Comparison of ENCODE assay signal across 8 mouse cellular contexts in genomic region chr5:108668387-108668932, GRCm38 (mm10). TPM values are rescaled to one million over a fixed set of nuclear protein-coding genes. Genes with fewer than 3 reads are reported as not detected.
DNase-seq lines count a peak whose midpoint lies in the region; ATAC-seq and TF ChIP-seq lines count a peak whose summit lies in the region.

No protein-coding gene starts in this region.

- H3K36me3 ChIP-seq in heart, postnatal 0 days (replicated peaks; ENCODE audit: control insufficient read depth, insufficient read depth, low read length), result peaks cover 10% of the 10 kb centered on the region; the same call in 1 of the 2 replicates
- H3K36me3 ChIP-seq in hindbrain, embryonic 14.5 days (replicated peaks; ENCODE audit: control insufficient read depth, insufficient read depth), result 0 out of 2 replicates have a peak, but pooled peaks cover 7% of the 10 kb centered on the region
- peaks cover 14% of the 10 kb centered on the region for H3K36me3 ChIP-seq in midbrain, embryonic 12.5 days

- H3K9ac ChIP-seq in heart, postnatal 0 days (replicated peaks; ENCODE audit: low read depth, low read length), result peak overlapping the region; percentile 69; the same call in 1 of the 2 replicates
- peak overlapping the region; percentile 75 for H3K9ac ChIP-seq in hindbrain, embryonic 14.5 days
- peak overlapping the region; percentile 74 for H3K9ac ChIP-seq in midbrain, embryonic 12.5 days (replicated peaks)

- H3K4me3 ChIP-seq in heart, postnatal 0 days (ENCODE audit: low read depth, low read length), result peak overlapping the region; percentile 55
- peak overlapping the region; percentile 44 for H3K4me3 ChIP-seq in hindbrain, embryonic 14.5 days (replicated peaks; ENCODE audit: low read length)
- peak overlapping the region; percentile 54 for H3K4me3 ChIP-seq in midbrain, embryonic 12.5 days

- ATAC-seq in heart, postnatal 0 days (ENCODE audit: insufficient read depth, low read depth), result no peak
- ATAC-seq in hindbrain, embryonic 14.5 days (ENCODE audit: low FRiP score), result no peak
- ATAC-seq in midbrain, embryonic 12.5 days (ENCODE audit: low FRiP score, low read depth), result no peak; the same call in 1 of the 2 replicates

- TF ChIP-seq EP300 in heart, postnatal 0 days (IDR thresholded peaks at IDR 0.05; ENCODE audit: low read depth), result no peak

- 0 out of 2 replicates have a peak, but pooled peaks cover 2% of the 10 kb centered on the region for H3K27me3 ChIP-seq in heart, postnatal 0 days (ENCODE audit: control insufficient read depth, insufficient read depth, low read length)
- no peaks in the 10 kb centered on the region for H3K27me3 ChIP-seq in hindbrain, embryonic 14.5 days (ENCODE audit: control insufficient read depth, insufficient read depth, low read length)
- H3K27me3 ChIP-seq in midbrain, embryonic 12.5 days, result no peaks in the 10 kb centered on the region; the same call in 1 of the 2 replicates

- H3K27ac ChIP-seq in heart, postnatal 0 days (ENCODE audit: low read depth), result peak overlapping the region; percentile 91
- peak overlapping the region; percentile 78 for H3K27ac ChIP-seq in hindbrain, embryonic 14.5 days
- 0 out of 2 replicates have a peak overlapping the region, but pooled peaks have one; percentile 85 for H3K27ac ChIP-seq in midbrain, embryonic 12.5 days (replicated peaks)

- H3K9me3 ChIP-seq in heart, postnatal 0 days (replicated peaks; ENCODE audit: control insufficient read depth, low read length), result no peaks in the 10 kb centered on the region
- H3K9me3 ChIP-seq in hindbrain, embryonic 14.5 days (ENCODE audit: control insufficient read depth, low read length), result no peaks in the 10 kb centered on the region
- H3K9me3 ChIP-seq in midbrain, embryonic 12.5 days, result no peaks in the 10 kb centered on the region

- H3K4me1 ChIP-seq in heart, postnatal 0 days (ENCODE audit: control insufficient read depth, insufficient read depth), result peaks cover 19% of the 10 kb centered on the region; the same call in 1 of the 2 replicates
- H3K4me1 ChIP-seq in hindbrain, embryonic 14.5 days (replicated peaks; ENCODE audit: control insufficient read depth, insufficient read depth, low read length), result 0 out of 2 replicates have a peak, but pooled peaks cover 10% of the 10 kb centered on the region
- peaks cover 23% of the 10 kb centered on the region for H3K4me1 ChIP-seq in midbrain, embryonic 12.5 days

- no peak for TF ChIP-seq CTCF in heart, postnatal 0 days (IDR thresholded peaks at IDR 0.05; ENCODE audit: low read depth)

- 7% methylated on average over 3 of the region's 3 CpGs for WGBS in heart, postnatal 0 days
- WGBS in hindbrain, embryonic 14.5 days, result 5% methylated on average over 3 of the region's 3 CpGs
- 16% methylated on average over 3 of the region's 3 CpGs for WGBS in midbrain, embryonic 12.5 days

- DNase-seq in heart, postnatal 0 days (ENCODE audit: low spot score), result peak; percentile 10
- no peak for DNase-seq in heart, postnatal 36 days
- peak; percentile 57 for DNase-seq in R1 (ENCODE audit: low read depth, low spot score)
- DNase-seq in hindbrain, embryonic 14.5 days (ENCODE audit: low spot score), result no peak
- DNase-seq in left cerebral cortex, postnatal 25 days (ENCODE audit: low spot score in 2 of 2), result no peak
- no peak for DNase-seq in embryo, embryonic 10 days (ENCODE audit: low spot score)
- DNase-seq in urinary bladder, postnatal 10 days (ENCODE audit: low spot score), result no peak

- H3K4me2 ChIP-seq in heart, postnatal 0 days (ENCODE audit: low read depth, low read length), result peak overlapping the region; percentile 69
- H3K4me2 ChIP-seq in hindbrain, embryonic 14.5 days (replicated peaks), result peak overlapping the region; percentile 80
- H3K4me2 ChIP-seq in midbrain, embryonic 12.5 days (replicated peaks), result peak overlapping the region; percentile 69

- intact Hi-C loops in heart, postnatal 36 days (cut with DNase I), result loop anchor here (2.0 to 10.0 kb wide), 4 partner anchors 40 to 604 kb away; partner anchors contain the start of genes Ccdc18, Dr1, Gak and Mtf2
- intact Hi-C loops in left cerebral cortex, postnatal 25 days (cut with DNase I), result no loop called here

RNA-seq across cellular contexts. Expression of gene Dgkq, which starts 1.0 kb away (rescaled TPM):
- total RNA-seq in heart, postnatal 0 days (2014; rRNA removed; ENCODE audit: low replicate concordance), result 11.9 and 34.7 TPM in 2 replicates
- polyA plus RNA-seq in heart, postnatal 0 days (2015; fragmentation: Nextera tagmentation; extraction: Ambion mirVana), result 2.9 and 3.0 TPM in 2 replicates
- total RNA-seq in heart, postnatal 36 days (2021), result 1 to 10 TPM; 8.9 TPM
- polyA plus RNA-seq in hindbrain, embryonic 14.5 days (2014; fragmentation: Nextera tagmentation; extraction: Ambion mirVana), result 25.3 and 28.4 TPM in 2 replicates
- polyA plus RNA-seq in midbrain, embryonic 12.5 days (2016; fragmentation: Nextera tagmentation; extraction: Ambion mirVana), result 21.2 and 21.7 TPM in 2 replicates
- 10 to 100 TPM; 46.9 to 57.7 TPM for total RNA-seq in left cerebral cortex, postnatal 25 days (2021)

RNA-seq across cellular contexts. Expression of gene Slc26a1, which starts 6.9 kb away (rescaled TPM):
- total RNA-seq in heart, postnatal 0 days (2014; rRNA removed; ENCODE audit: low replicate concordance), result 0.08 TPM in 1 of 2 replicates, not detected in the other
- 0.11 and 0.23 TPM in 2 replicates for polyA plus RNA-seq in heart, postnatal 0 days (2015; fragmentation: Nextera tagmentation; extraction: Ambion mirVana)
- not detected for total RNA-seq in heart, postnatal 36 days (2021)
- 3.2 and 3.5 TPM in 2 replicates for polyA plus RNA-seq in hindbrain, embryonic 14.5 days (2014; fragmentation: Nextera tagmentation; extraction: Ambion mirVana)
- polyA plus RNA-seq in midbrain, embryonic 12.5 days (2016; fragmentation: Nextera tagmentation; extraction: Ambion mirVana), result 1.7 and 1.9 TPM in 2 replicates
- total RNA-seq in left cerebral cortex, postnatal 25 days (2021), result 1 to 10 TPM; 1.3 to 1.5 TPM

RNA-seq across cellular contexts. Expression of gene Idua, which starts 8.3 kb away (rescaled TPM):
- 8.9 and 25.6 TPM in 2 replicates for total RNA-seq in heart, postnatal 0 days (2014; rRNA removed; ENCODE audit: low replicate concordance)
- 9.0 and 9.6 TPM in 2 replicates for polyA plus RNA-seq in heart, postnatal 0 days (2015; fragmentation: Nextera tagmentation; extraction: Ambion mirVana)
- total RNA-seq in heart, postnatal 36 days (2021), result 10 to 100 TPM; 21.6 to 21.8 TPM
- polyA plus RNA-seq in hindbrain, embryonic 14.5 days (2014; fragmentation: Nextera tagmentation; extraction: Ambion mirVana), result 9.8 and 11.3 TPM in 2 replicates
- polyA plus RNA-seq in midbrain, embryonic 12.5 days (2016; fragmentation: Nextera tagmentation; extraction: Ambion mirVana), result 12.3 and 12.8 TPM in 2 replicates
- 10 to 100 TPM; 11.4 to 15.0 TPM for total RNA-seq in left cerebral cortex, postnatal 25 days (2021)

RNA-seq across cellular contexts. Expression of gene Fgfrl1, which starts 23.7 kb away (rescaled TPM):
- total RNA-seq in heart, postnatal 0 days (2014; rRNA removed; ENCODE audit: low replicate concordance), result 23.8 and 40.5 TPM in 2 replicates
- 8.6 and 9.2 TPM in 2 replicates for polyA plus RNA-seq in heart, postnatal 0 days (2015; fragmentation: Nextera tagmentation; extraction: Ambion mirVana)
- 10 to 100 TPM; 21.5 to 23.6 TPM for total RNA-seq in heart, postnatal 36 days (2021)
- 7.0 and 9.6 TPM in 2 replicates for polyA plus RNA-seq in hindbrain, embryonic 14.5 days (2014; fragmentation: Nextera tagmentation; extraction: Ambion mirVana)
- polyA plus RNA-seq in midbrain, embryonic 12.5 days (2016; fragmentation: Nextera tagmentation; extraction: Ambion mirVana), result 16.9 and 19.6 TPM in 2 replicates
- total RNA-seq in left cerebral cortex, postnatal 25 days (2021), result 10 to 100 TPM; 20.0 to 20.6 TPM

RNA-seq across cellular contexts. Expression of gene Tmem175, which starts 38.9 kb away (rescaled TPM):
- total RNA-seq in heart, postnatal 0 days (2014; rRNA removed; ENCODE audit: low replicate concordance), result 16.3 and 24.5 TPM in 2 replicates
- polyA plus RNA-seq in heart, postnatal 0 days (2015; fragmentation: Nextera tagmentation; extraction: Ambion mirVana), result 12.3 and 14.5 TPM in 2 replicates
- 10 to 100 TPM in 1 of 2 experiments, 1 to 10 TPM in 1; 9.8 to 11.8 TPM for total RNA-seq in heart, postnatal 36 days (2021)
- polyA plus RNA-seq in hindbrain, embryonic 14.5 days (2014; fragmentation: Nextera tagmentation; extraction: Ambion mirVana), result 27.2 and 29.7 TPM in 2 replicates
- 18.7 and 21.5 TPM in 2 replicates for polyA plus RNA-seq in midbrain, embryonic 12.5 days (2016; fragmentation: Nextera tagmentation; extraction: Ambion mirVana)
- total RNA-seq in left cerebral cortex, postnatal 25 days (2021), result 10 to 100 TPM; 37.4 to 42.1 TPM

Comparison
In these comparisons a context has a peak if more than half of its experiments do, and no peak if none do; other contexts are left out.
1. DNase-seq: peak in heart, postnatal 0 days (single experiment) and R1 (single experiment); none in heart, postnatal 36 days (0 of 2), hindbrain, embryonic 14.5 days (single experiment), left cerebral cortex, postnatal 25 days (0 of 2), embryo, embryonic 10 days (single experiment) and urinary bladder, postnatal 10 days (single experiment).
2. Peak in every context shown above with its lines, with median percentiles within 50 percentile points of each other: H3K27ac ChIP-seq, H3K4me2 ChIP-seq, H3K4me3 ChIP-seq and H3K9ac ChIP-seq.